Mouse (Mus musculus) liver, embryonic 14.5 days (tissue): ENCODE measurements around the gene Mcfd2. TPM values are rescaled to one million over a fixed set of nuclear protein-coding genes. Genes with fewer than 3 reads are reported as not detected.

Source experiments
- ATAC-seq: fragments of 200-750 bp; cut with Nextera tagmentation; 2 replicates; pipeline ENCODE4 v1.8.0; 2017; ENCODE audit warnings: moderate number of reproducible peaks, mild to moderate bottlenecking, moderate library complexity; ENCODE audit not compliant: insufficient read depth
- DNase-seq, 3 experiments: peaks; one replicate each; pipeline ENCODE4 v3.0.0-alpha.2; 2012 to 2013; ENCODE audit warnings: low read depth in 3 of 3, low spot score in 3 of 3
- H3K27ac ChIP-seq: fragments of 300-500 bp; sonication (generic); 2 replicates; pipeline ENCODE4 v1.5.1; 2014; ENCODE audit warnings: moderate library complexity, mild to moderate bottlenecking, control low read depth, inconsistent platforms
- H3K27me3 ChIP-seq: fragments of 300-500 bp; sonication (generic); 2 replicates; pipeline ENCODE4 v1.6.1; 2014; ENCODE audit warnings: mild to moderate bottlenecking, low read length, moderate library complexity; ENCODE audit not compliant: control insufficient read depth, insufficient read depth
- H3K36me3 ChIP-seq: fragments of 300-500 bp; sonication (generic); replicated peaks from 2 replicates; pipeline ENCODE4 v1.6.1; 2014; ENCODE audit warnings: low read depth; ENCODE audit not compliant: control insufficient read depth, insufficient read depth
- H3K4me1 ChIP-seq, 2 experiments: fragments of 200-500 bp in 1 of 2; fragments of 300-500 bp in 1 of 2; sonication (generic) in 1 of 2; replicated peaks; 2 replicates each; pipeline ENCODE4 v1.6.1; 2012 to 2014; ENCODE audit warnings: antibody characterized with exemption in 1 of 2, inconsistent platforms in 1 of 2, low read length in 1 of 2; ENCODE audit not compliant: control insufficient read depth in 2 of 2, insufficient read depth in 2 of 2
- H3K4me2 ChIP-seq: fragments of 300-500 bp; sonication (generic); 2 replicates; pipeline ENCODE4 v1.6.1; 2014; ENCODE audit warnings: low read depth, mild to moderate bottlenecking, control low read depth, moderate library complexity
- H3K4me3 ChIP-seq, 2 experiments: fragments of 200-500 bp in 1 of 2; fragments of 300-500 bp in 1 of 2; sonication (generic) in 1 of 2; 2 replicates each; pipeline ENCODE4 v1.5.1; 2012 to 2014; ENCODE audit warnings: low read depth in 2 of 2, low read length in 2 of 2, mild to moderate bottlenecking in 2 of 2, control low read depth in 1 of 2, inconsistent platforms in 1 of 2, moderate library complexity in 1 of 2; ENCODE audit not compliant: insufficient read depth in 1 of 2
- H3K9ac ChIP-seq: fragments of 300-500 bp; sonication (generic); replicated peaks from 2 replicates; pipeline ENCODE4 v1.6.1; 2014; ENCODE audit warnings: mild to moderate bottlenecking, control low read depth, moderate library complexity
- H3K9me3 ChIP-seq: fragments of 300-500 bp; sonication (generic); 2 replicates; pipeline ENCODE4 v1.6.1; 2016; ENCODE audit warnings: low read length, mixed read lengths; ENCODE audit not compliant: control insufficient read depth
- CTCF ChIP-seq: IDR thresholded peaks from 2 replicates; pipeline ENCODE4 v1.5.1; 2016; ENCODE audit warnings: antibody characterized with exemption, low read depth, control low read depth
- EP300 ChIP-seq: IDR thresholded peaks from 2 replicates; pipeline ENCODE4 v1.6.1; 2016; ENCODE audit warnings: antibody characterized with exemption, low read depth
- WGBS: fragments of 180-500 bp; shearing (Covaris S2); extraction: QIAGEN DNeasy Blood & Tissue Kit; methylation state at CpG from one replicate; pipeline ENCODE4 v1.1.7; 2014; ENCODE audit not compliant: insufficient replicate concordance; 5-methylcytosine and 5-hydroxymethylcytosine counted together
- polyA plus RNA-seq, 2 experiments: library from polyadenylated mRNA; depleted of rRNA in 1 of 2; stranded (reverse) in 1 of 2; unstranded in 1 of 2; fragments of >200 nt; fragmentation: Nextera tagmentation in 1 of 2; extraction: Ambion mirVana in 1 of 2; gene quantifications; 2 replicates each; pipeline versions ENCODE4 v1.2.1 to v1.2.3; 2012 to 2014

Mcfd2 gene
- polyA plus RNA-seq, 2 experiments: 32.2 to 54.9 TPM

- ATAC-seq (no peak), DNase-seq (no peak)
- H3K9me3 ChIP-seq: no peaks in the 10 kb centered on the region
- no peaks in the 10 kb centered on the region for H3K27me3 ChIP-seq
- no peak for TF ChIP-seq CTCF
- TF ChIP-seq EP300: no peak
- peaks cover 0 to 16% of the 10 kb centered on the region in 2 experiments; a peak in 2 of 4 replicates for H3K4me1 ChIP-seq
- H3K27ac ChIP-seq: no peak overlapping the region
- H3K36me3 ChIP-seq: no peaks in the 10 kb centered on the region; the same call in 1 of the 2 replicates
- WGBS: 60% methylated on average over 18 of the region's 18 CpGs
- H3K4me2 ChIP-seq: no peak overlapping the region
- H3K4me3 ChIP-seq: no peak overlapping the region
- no peak overlapping the region for H3K9ac ChIP-seq
Observed at GRCm38 (mm10) chr17:87312924-87313870, 47.5 kb upstream of the Mcfd2 start.

GRCm38 (mm10) chr17:87312351-87312750 lies 46.6 kb upstream of the Mcfd2 start:
- Histone ChIP-seq H3K4me3 (no peak overlapping the region), H3K4me2 (no peak overlapping the region), H3K9me3 (no peaks in the 10 kb centered on the region), H3K27ac (no peak overlapping the region), H3K36me3 (no peaks in the 10 kb centered on the region; the same call in 1 of the 2 replicates), H3K4me1 (peaks cover 0 to 16% of the 10 kb centered on the region in 2 experiments; a peak in 2 of 4 replicates), H3K9ac (no peak overlapping the region), H3K27me3 (no peaks in the 10 kb centered on the region)
- no peak for ATAC-seq
- TF ChIP-seq CTCF (no peak), EP300 (no peak)
- 74% methylated on average over 12 of the region's 12 CpGs for WGBS
- DNase-seq: no peak

GRCm38 (mm10) chr17:87310497-87310896 lies 44.8 kb upstream of the Mcfd2 start:
- DNase-seq (no peak), ATAC-seq (no peak)
- no peak overlapping the region for H3K4me2 ChIP-seq
- H3K9ac ChIP-seq: no peak overlapping the region
- H3K4me3 ChIP-seq: no peak overlapping the region
- H3K27me3 ChIP-seq: no peaks in the 10 kb centered on the region
- no peak overlapping the region for H3K27ac ChIP-seq
- no peaks in the 10 kb centered on the region; the same call in 1 of the 2 replicates for H3K36me3 ChIP-seq
- peaks cover 0 to 6% of the 10 kb centered on the region in 2 experiments; a peak in 2 of 4 replicates for H3K4me1 ChIP-seq
- H3K9me3 ChIP-seq: no peaks in the 10 kb centered on the region
- TF ChIP-seq EP300 (no peak), CTCF (no peak)
- 73% methylated on average over 7 of the region's 7 CpGs for WGBS

GRCm38 (mm10) chr17:87309073-87309788 lies 43.5 kb upstream of the Mcfd2 start:
- H3K27ac ChIP-seq: no peak overlapping the region
- H3K36me3 ChIP-seq: no peaks in the 10 kb centered on the region; the same call in 1 of the 2 replicates
- no peaks in the 10 kb centered on the region for H3K9me3 ChIP-seq
- no peak overlapping the region for H3K4me3 ChIP-seq
- 73% methylated on average over 12 of the region's 12 CpGs for WGBS
- ATAC-seq (no peak), DNase-seq (no peak)
- no peak overlapping the region for H3K9ac ChIP-seq
- peaks cover 0 to 2% of the 10 kb centered on the region in 2 experiments; a peak in 1 of 4 replicates for H3K4me1 ChIP-seq
- no peak overlapping the region for H3K4me2 ChIP-seq
- H3K27me3 ChIP-seq: no peaks in the 10 kb centered on the region
- TF ChIP-seq CTCF (no peak), EP300 (no peak)

- Histone ChIP-seq H3K27me3 (no peaks in the 10 kb centered on the region), H3K4me1 (peaks cover 3 to 6% of the 10 kb centered on the region in 2 experiments), H3K4me2 (no peak overlapping the region), H3K36me3 (no peaks in the 10 kb centered on the region; the same call in 1 of the 2 replicates), H3K27ac (no peak overlapping the region), H3K9ac (no peak overlapping the region), H3K9me3 (no peaks in the 10 kb centered on the region), H3K4me3 (no peak overlapping the region)
- TF ChIP-seq EP300 (no peak), CTCF (no peak)
- no peak for ATAC-seq
- no peak for DNase-seq
- WGBS: 78% methylated on average over 8 of the region's 8 CpGs
Observed at GRCm38 (mm10) chr17:87306746-87307145, 41.0 kb upstream of the Mcfd2 start.
